Mouse (Mus musculus): ENCODE measurements around the gene Lars2.

DNA sequence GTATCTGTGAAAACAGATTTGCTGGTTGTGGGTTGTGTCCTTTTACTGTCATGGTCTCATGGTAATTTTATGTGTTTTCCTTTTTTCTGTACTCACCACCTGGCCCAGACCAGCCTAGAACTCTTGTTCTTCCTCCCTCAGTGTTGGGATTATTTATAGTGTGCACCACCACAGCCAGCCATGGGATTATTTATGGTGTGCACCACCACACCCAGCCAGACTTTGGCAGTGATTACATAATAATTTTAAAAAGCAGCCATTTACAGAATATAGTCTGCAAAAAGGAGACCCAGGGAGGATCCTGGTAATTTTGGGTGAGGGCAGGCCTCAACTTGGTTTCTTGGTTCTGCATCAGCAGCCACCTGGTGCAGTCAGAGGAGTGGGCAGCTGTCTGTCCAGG lies 81.9 kb downstream of the Lars2 start:
- no peak for TF ChIP-seq CTCF (IDR thresholded peaks at IDR 0.05; ENCODE audit: extremely low read depth, insufficient read depth, insufficient read length, insufficient replicate concordance)
- no peak for TF ChIP-seq POLR2A (IDR thresholded peaks at IDR 0.05; ENCODE audit: low read depth, low read length)

Data from spleen, adult 2 months (tissue).